Mouse (Mus musculus): ENCODE measurements around the gene Zfp217.

The Zfp217 gene

DNA sequence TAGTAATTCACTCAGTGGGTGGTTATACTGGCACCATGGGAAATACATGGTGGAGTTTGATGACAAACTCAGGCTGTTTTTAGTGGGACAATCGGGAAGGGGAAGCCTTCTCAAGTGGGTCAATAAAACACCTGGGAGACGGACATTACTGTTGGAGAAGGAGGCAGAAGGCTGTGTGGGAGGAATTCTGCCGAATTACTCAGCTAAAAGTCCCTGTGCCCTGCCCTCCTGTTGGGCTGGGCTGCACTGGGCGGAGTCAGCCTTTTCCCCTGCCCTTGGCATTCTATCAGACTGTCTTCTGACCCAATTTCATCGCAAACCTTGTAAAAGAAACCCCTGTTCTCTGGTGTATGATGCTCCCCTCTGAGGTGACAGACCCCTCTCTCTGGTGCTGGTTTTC is 10.3 kb upstream of the Zfp217 start:
- no peak for DNase-seq

- DNase-seq, result no peak
Measured at GRCm38 (mm10) chr2:170157280-170158200, 9.6 kb upstream of the Zfp217 start.

DNA sequence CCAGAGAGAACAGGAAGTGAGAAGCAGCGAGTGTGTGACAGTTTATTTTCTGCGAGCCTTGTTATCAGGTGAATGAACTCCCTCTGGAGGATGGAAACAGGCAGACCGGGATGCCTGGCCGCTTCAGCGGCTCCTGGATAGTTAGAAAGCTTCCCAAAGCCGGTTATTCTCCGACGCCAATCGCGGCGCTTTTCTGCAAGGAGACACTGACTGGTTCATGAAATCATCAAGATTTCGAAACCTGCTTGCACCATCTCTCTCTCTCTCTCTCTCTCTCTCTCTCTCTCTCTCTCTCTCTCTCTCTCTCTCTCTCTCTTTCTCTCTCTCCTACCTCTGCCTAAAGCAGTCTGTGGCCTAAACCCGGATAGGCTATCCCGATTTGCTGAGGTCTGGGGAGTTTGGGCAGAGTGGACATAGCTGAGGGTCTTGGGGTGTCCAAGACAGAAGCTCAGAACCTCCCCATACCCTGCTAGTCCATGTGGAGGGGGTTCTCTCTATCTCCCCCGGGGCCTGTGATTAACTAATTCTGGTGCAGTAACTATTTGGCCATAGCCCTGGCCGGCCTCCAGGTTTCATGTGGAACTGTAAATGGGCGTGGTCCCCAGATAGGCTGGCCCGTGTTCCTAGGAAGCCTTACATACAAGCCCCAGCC is 7.3 kb upstream of the Zfp217 start:
- peak; percentile 76 for DNase-seq

GRCm38 (mm10) chr2:170154738-170155088 is 6.8 kb upstream of the Zfp217 start:
- DNase-seq, result no peak

- DNase-seq, result no peak
Measured at GRCm38 (mm10) chr2:170154301-170154721, 6.4 kb upstream of the Zfp217 start.

DNA sequence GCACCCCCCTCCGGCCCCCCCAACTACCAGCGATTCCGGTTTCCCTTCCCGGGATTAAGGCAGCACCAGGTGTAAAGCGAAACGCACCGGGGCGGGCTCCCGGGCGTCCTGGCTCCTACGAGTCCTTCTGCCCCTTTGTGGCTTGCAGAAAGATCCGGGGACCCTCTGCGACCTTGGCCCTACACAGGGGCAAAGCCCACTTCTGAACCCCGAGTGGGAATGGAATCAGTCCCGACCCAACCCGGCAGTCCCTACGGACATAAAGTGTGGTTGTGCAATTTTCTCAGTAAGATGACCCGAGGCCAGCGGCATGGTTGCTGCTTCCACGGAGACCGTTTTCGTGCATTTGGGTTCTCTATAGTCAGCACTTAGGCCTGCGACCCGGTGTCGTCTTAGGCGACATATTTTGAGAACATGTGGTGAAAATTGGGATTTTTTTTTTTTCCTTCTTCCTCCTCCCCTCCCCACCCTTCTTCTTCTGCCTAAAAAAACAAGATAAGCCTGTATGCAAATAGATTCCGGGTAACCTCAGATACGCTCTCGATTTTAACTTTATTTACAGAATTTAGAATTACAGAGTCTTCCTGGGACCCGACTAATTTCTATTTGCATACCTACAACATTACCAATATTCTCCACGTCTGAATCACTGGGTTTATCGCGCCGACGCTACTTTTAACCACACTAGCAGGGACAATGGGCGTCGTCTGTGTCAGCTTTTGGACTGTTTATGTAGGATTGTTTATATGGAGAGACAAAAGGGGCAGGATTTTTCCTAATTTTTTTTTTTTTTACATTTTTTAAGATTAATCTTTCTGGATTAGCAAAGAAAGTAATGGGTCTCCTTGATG is 5.7 kb upstream of the Zfp217 start:
- peak; percentile 70 for DNase-seq

DNA sequence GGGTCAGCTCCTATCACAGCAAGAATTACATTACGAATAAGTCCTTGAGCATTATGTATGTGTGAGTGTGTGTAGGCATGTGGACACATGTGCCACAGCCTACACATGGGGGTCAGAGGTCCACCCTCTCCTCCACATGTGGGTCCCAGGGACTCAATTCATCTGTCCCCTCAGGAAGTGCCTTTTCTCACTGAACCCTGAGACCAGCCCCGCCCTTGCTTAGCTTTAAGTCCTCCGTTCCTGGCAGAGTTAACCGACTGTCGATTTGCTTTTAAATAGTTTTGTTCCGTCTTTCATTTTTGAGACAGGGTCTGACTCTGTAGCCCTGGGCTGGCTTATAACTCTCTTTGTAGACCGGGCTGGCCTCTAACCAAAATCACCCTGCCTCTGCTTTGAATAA is 5.0 kb upstream of the Zfp217 start:
- DNase-seq, result no peak

DNA sequence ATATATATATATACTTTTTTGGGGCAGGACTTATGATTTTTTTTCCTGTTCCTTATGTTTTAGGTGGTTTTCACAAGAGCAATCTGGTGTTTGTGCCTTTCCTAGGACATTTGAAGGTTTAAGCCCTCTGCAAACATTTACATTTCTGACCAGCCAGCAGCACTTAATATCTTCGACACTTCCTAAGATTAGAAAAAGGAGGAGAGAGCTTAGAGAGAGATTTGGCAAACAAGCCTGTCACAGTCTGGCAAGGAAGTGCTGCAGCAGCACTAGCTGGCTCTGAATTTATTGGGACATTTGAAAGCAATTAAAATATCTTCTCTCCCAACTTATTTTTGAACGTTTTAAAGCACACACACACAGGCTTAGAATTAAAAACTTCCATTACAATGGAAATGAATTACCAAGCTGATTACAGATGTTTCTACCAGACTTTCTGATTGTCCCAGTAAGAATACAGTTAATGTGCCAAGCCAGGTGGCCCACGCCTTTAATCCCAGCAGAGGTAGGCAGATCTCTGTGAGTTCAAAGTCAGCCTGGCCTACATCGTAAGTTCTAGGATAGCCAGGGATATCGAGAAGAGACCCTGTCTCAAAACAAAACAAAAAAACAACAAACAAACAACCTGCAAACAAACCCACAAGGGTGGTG is 4.3 kb upstream of the Zfp217 start:
- DNase-seq, result no peak

- no peak for DNase-seq
Measured at GRCm38 (mm10) chr2:170151470-170151869, 3.6 kb upstream of the Zfp217 start.

DNA sequence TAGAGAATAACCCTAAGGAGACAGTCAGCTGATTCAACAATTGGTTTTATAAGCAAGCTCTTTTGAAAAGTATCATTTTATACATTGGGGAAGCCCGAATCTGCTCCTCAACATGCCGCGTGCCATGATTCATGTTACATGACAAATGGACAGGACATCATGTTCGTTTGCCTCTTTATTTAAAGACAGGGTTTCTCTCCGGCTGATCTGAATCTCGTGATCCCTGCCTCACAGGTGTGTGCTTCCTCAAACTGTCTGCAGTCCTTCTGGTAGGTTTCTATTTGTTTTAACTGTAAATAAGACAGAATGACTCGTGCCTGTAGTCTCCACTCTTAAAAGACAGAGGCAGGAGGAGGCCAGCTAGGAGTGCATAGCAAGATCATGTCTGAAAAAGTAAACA is 925 bp upstream of the Zfp217 start:
- no peak for DNase-seq

GRCm38 (mm10) chr2:170147170-170147569 is 733 bp downstream of the Zfp217 start:
- no peak for DNase-seq

GRCm38 (mm10) chr2:170144343-170144742 is 3.6 kb downstream of the Zfp217 start:
- no peak for DNase-seq

- no peak for DNase-seq
Measured at GRCm38 (mm10) chr2:170143861-170144260, 4.0 kb downstream of the Zfp217 start.

- DNase-seq, result no peak
Measured at GRCm38 (mm10) chr2:170142542-170142941, 5.4 kb downstream of the Zfp217 start.

DNA sequence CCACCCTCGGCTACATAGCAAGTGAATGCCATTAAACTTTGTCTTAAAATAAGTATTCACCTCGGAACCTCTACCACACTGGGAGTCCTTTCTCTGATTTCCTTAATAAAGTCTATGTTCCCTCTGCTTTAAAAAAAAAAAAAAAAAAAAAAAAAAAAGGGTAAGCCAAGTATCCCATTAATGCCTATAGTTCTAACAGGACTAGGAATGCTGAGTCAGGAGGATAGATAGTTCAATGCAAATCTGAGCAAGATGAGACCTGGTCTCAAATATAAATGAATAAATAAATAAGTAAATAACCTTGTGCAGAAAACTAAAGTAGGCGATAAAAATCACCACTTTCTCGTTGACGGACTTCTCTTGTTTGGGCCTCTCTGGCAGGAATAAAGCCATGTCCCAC is 6.4 kb downstream of the Zfp217 start:
- DNase-seq, result no peak

GRCm38 (mm10) chr2:170139411-170140046 is 8.4 kb downstream of the Zfp217 start:
- no peak for DNase-seq

DNA sequence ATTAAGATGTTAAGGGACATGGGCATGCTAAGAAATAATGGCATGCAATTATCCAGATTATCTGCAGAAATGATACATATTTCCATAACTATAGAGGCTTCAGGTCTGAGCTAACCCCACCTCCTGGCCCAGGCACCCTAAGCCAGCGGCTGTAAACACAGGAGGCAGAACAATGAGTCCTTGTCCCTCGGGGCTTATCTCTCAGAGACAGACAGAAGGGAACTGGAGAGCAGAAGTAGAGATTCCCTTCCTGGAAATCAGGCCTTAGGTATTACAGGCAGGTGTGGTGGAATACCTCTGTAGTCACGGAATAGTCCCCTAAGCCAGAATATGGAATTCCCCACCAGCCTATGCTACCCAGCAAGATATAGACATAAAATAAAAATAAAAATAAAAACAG is 11.0 kb downstream of the Zfp217 start:
- no peak for DNase-seq

DNA sequence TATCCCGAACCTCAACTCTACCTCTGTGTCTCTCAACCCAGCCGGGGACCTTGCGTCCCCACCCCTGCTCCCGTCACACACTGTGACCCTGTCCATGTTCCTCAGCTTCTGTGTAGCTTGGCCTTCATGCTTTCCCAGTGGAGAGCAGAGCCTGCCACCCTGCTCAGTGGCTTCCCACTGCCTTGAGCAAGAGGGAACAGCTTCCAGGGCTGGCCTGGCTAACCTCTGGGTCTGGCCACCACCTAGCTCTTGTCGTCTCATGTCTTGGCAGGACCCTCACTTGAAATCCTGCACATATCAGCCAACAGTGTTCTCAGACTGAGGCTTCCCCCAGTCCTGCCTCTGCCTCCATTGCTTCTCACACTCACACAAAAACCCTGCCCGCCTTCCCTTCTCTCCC is 12.1 kb downstream of the Zfp217 start:
- DNase-seq, result no peak

GRCm38 (mm10) chr2:170134026-170134690 is 13.7 kb downstream of the Zfp217 start:
- DNase-seq, result no peak

- peak; percentile 87 for DNase-seq
Measured at GRCm38 (mm10) chr2:170133093-170133731, 14.7 kb downstream of the Zfp217 start.

DNA sequence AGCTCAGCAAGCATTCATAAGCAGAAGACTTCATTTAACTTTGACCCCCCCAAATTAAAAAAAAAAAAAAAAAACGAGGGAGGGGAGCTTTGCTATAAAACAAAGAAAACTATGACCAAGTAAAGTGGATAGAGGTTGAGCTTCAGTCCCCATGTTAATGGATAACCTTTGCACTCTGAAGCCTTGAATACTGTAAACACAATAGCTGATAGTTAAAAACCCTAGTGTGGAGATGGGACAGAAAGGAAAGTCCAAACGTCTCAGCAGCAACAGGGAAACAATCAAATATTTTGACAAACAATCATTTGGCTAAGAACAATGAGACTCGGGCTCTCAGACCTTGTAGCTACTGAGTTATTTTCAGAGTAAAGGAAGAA is 15.2 kb downstream of the Zfp217 start:
- no peak for DNase-seq
